Mouse (Mus musculus) intestine, embryonic 14.5 days (tissue): ENCODE data around the gene Dact2. TPM values are rescaled to one million over a fixed set of nuclear protein-coding genes. Genes with fewer than 3 reads are reported as not detected.
A peak's percentile ranks its signal among the peaks of the same experiment; 100 is the strongest.

Experiments
- ATAC-seq: fragments of 200-750 bp; cut with Nextera tagmentation; replicated peaks from 2 replicates; pipeline ENCODE4 v1.8.0; 2017; ENCODE audit warnings: low read depth, moderate number of reproducible peaks, moderate TSS enrichment, moderate library complexity; ENCODE audit not compliant: low FRiP score, low TSS enrichment
- DNase-seq: peaks from one replicate; pipeline ENCODE4 v3.0.0-alpha.2; 2018; ENCODE audit warnings: low spot score
- H3K27ac ChIP-seq: fragments of 300-500 bp; sonication (generic); 2 replicates; pipeline ENCODE4 v1.5.1; 2014; ENCODE audit warnings: low read depth, mild to moderate bottlenecking, control low read depth
- H3K27me3 ChIP-seq: fragments of 300-500 bp; sonication (generic); replicated peaks from 2 replicates; pipeline ENCODE4 v1.6.1; 2014; ENCODE audit warnings: low read length, control low read depth; ENCODE audit not compliant: control insufficient read depth, insufficient read depth
- H3K36me3 ChIP-seq: fragments of 300-500 bp; sonication (generic); 2 replicates; pipeline ENCODE4 v1.6.1; 2014; ENCODE audit warnings: low read length, control low read depth; ENCODE audit not compliant: control insufficient read depth, insufficient read depth
- H3K4me1 ChIP-seq: fragments of 300-500 bp; sonication (generic); replicated peaks from 2 replicates; pipeline ENCODE4 v1.6.1; 2014; ENCODE audit warnings: low read length, control low read depth, mixed read lengths; ENCODE audit not compliant: control insufficient read depth, insufficient read depth
- H3K4me2 ChIP-seq: fragments of 300-500 bp; sonication (generic); 2 replicates; pipeline ENCODE4 v1.6.1; 2014; ENCODE audit warnings: low read length
- H3K4me3 ChIP-seq: fragments of 300-500 bp; sonication (generic); 2 replicates; pipeline ENCODE4 v1.5.1; 2014; ENCODE audit warnings: low read depth, low read length, control low read depth, mixed read lengths
- H3K9ac ChIP-seq: fragments of 300-500 bp; sonication (generic); 2 replicates; pipeline ENCODE4 v1.6.1; 2014; ENCODE audit warnings: mild to moderate bottlenecking, low read length
- H3K9me3 ChIP-seq: fragments of 300-500 bp; sonication (generic); 2 replicates; pipeline ENCODE4 v1.6.1; 2016; ENCODE audit warnings: low read length, control low read depth; ENCODE audit not compliant: control insufficient read depth
- WGBS: fragments of 180-500 bp; shearing (Covaris S2); extraction: QIAGEN DNeasy Blood & Tissue Kit; methylation state at CpG from one replicate; pipeline ENCODE4 v1.1.7; 2014; 5-methylcytosine and 5-hydroxymethylcytosine counted together
- polyA plus RNA-seq: library from polyadenylated mRNA; unstranded; fragments of >200 nt; fragmentation: Nextera tagmentation; extraction: Ambion mirVana; gene quantifications from 2 replicates; pipeline ENCODE4 v1.2.1, GENCODE M21; 2014

Gene Dact2
- polyA plus RNA-seq, 1 experiment from 2014 or later = 10.8 TPM

- no peak overlapping the region for H3K9ac ChIP-seq
- H3K36me3 ChIP-seq = no peaks in the 10 kb centered on the region
- no peak overlapping the region for H3K4me2 ChIP-seq
- H3K27me3 ChIP-seq = no peaks in the 10 kb centered on the region
- ATAC-seq (no peak), DNase-seq (no peak)
- H3K27ac ChIP-seq = no peak overlapping the region
- H3K4me3 ChIP-seq = no peak overlapping the region
- H3K4me1 ChIP-seq = no peaks in the 10 kb centered on the region
- H3K9me3 ChIP-seq = no peaks in the 10 kb centered on the region
Measured at GRCm38 (mm10) chr17:14187096-14187495, 17.0 kb downstream of the Dact2 start.

GRCm38 (mm10) chr17:14186176-14186575 is 17.9 kb downstream of the Dact2 start:
- no peak overlapping the region for H3K4me2 ChIP-seq
- no peak overlapping the region for H3K4me3 ChIP-seq
- no peaks in the 10 kb centered on the region for H3K27me3 ChIP-seq
- no peaks in the 10 kb centered on the region for H3K9me3 ChIP-seq
- H3K36me3 ChIP-seq = no peaks in the 10 kb centered on the region
- WGBS = 88% methylated on average over 3 of the region's 3 CpGs
- no peak for DNase-seq
- no peak overlapping the region for H3K9ac ChIP-seq
- no peak for ATAC-seq
- H3K4me1 ChIP-seq = no peaks in the 10 kb centered on the region
- no peak overlapping the region for H3K27ac ChIP-seq

GRCm38 (mm10) chr17:14184192-14184814 is 19.8 kb downstream of the Dact2 start:
- H3K27me3 ChIP-seq = no peaks in the 10 kb centered on the region
- H3K36me3 ChIP-seq = no peaks in the 10 kb centered on the region
- no peak for DNase-seq
- H3K27ac ChIP-seq = no peak overlapping the region
- H3K4me1 ChIP-seq = 0 out of 2 replicates have a peak, but pooled peaks cover under 1% of the 10 kb centered on the region
- H3K9me3 ChIP-seq = no peaks in the 10 kb centered on the region
- 92% methylated on average over 4 of the region's 4 CpGs for WGBS
- H3K9ac ChIP-seq = no peak overlapping the region
- H3K4me3 ChIP-seq = no peak overlapping the region
- ATAC-seq = no peak
- H3K4me2 ChIP-seq = no peak overlapping the region

GRCm38 (mm10) chr17:14183717-14184116 is 20.4 kb downstream of the Dact2 start:
- WGBS = 87% methylated on average over 4 of the region's 4 CpGs
- H3K4me2 ChIP-seq = no peak overlapping the region
- H3K9ac ChIP-seq = no peak overlapping the region
- DNase-seq (no peak), ATAC-seq (no peak)
- H3K27me3 ChIP-seq = no peaks in the 10 kb centered on the region
- peaks cover 6% of the 10 kb centered on the region; the same call in 1 of the 2 replicates for H3K4me1 ChIP-seq
- H3K36me3 ChIP-seq = no peaks in the 10 kb centered on the region
- no peak overlapping the region for H3K4me3 ChIP-seq
- H3K27ac ChIP-seq = no peak overlapping the region
- no peaks in the 10 kb centered on the region for H3K9me3 ChIP-seq

- H3K27ac ChIP-seq = no peak overlapping the region
- no peak for DNase-seq
Measured at GRCm38 (mm10) chr17:14182860-14183259, 21.2 kb downstream of the Dact2 start.

GRCm38 (mm10) chr17:14178911-14179310 is 25.2 kb downstream of the Dact2 start:
- H3K4me3 ChIP-seq = no peak overlapping the region
- peak overlapping the region; percentile 40 for H3K27ac ChIP-seq
- H3K9ac ChIP-seq = no peak overlapping the region
- WGBS = 51% methylated on average over 4 of the region's 4 CpGs
- no peaks in the 10 kb centered on the region for H3K27me3 ChIP-seq
- H3K4me1 ChIP-seq = peaks cover 8% of the 10 kb centered on the region; the same call in 1 of the 2 replicates
- ATAC-seq (no peak; the same call in 1 of the 2 replicates), DNase-seq (no peak)
- no peak overlapping the region for H3K4me2 ChIP-seq
- H3K36me3 ChIP-seq = no peaks in the 10 kb centered on the region
- H3K9me3 ChIP-seq = no peaks in the 10 kb centered on the region

More at GRCm38 (mm10) chr17:14182860-14183259, 21.2 kb downstream of the Dact2 start:
- peaks cover 7% of the 10 kb centered on the region; the same call in 1 of the 2 replicates for H3K4me1 ChIP-seq
- H3K27me3 ChIP-seq = no peaks in the 10 kb centered on the region
- H3K9me3 ChIP-seq = no peaks in the 10 kb centered on the region
- no peak overlapping the region for H3K4me2 ChIP-seq
- no peak overlapping the region for H3K9ac ChIP-seq
- WGBS = 60% methylated on average over 3 of the region's 3 CpGs
- H3K4me3 ChIP-seq = no peak overlapping the region
- no peaks in the 10 kb centered on the region for H3K36me3 ChIP-seq
- ATAC-seq = no peak

GRCm38 (mm10) chr17:14178475-14178874 is 25.6 kb downstream of the Dact2 start:
- no peaks in the 10 kb centered on the region for H3K27me3 ChIP-seq
- H3K4me3 ChIP-seq = no peak overlapping the region
- H3K36me3 ChIP-seq = no peaks in the 10 kb centered on the region
- H3K27ac ChIP-seq = peak overlapping the region; percentile 40
- H3K4me2 ChIP-seq = no peak overlapping the region
- WGBS = 30% methylated on average over 4 of the region's 4 CpGs
- DNase-seq (no peak), ATAC-seq (peak; percentile 83)
- peaks cover 13% of the 10 kb centered on the region for H3K4me1 ChIP-seq
- H3K9me3 ChIP-seq = no peaks in the 10 kb centered on the region
- H3K9ac ChIP-seq = no peak overlapping the region

- Histone ChIP-seq H3K27me3 (no peaks in the 10 kb centered on the region), H3K4me2 (no peak overlapping the region), H3K36me3 (no peaks in the 10 kb centered on the region), H3K27ac (no peak overlapping the region; the same call in 1 of the 2 replicates), H3K9ac (no peak overlapping the region), H3K4me3 (no peak overlapping the region), H3K9me3 (no peaks in the 10 kb centered on the region), H3K4me1 (peaks cover 16% of the 10 kb centered on the region)
- ATAC-seq = peak; percentile 22; the same call in 1 of the 2 replicates
- DNase-seq = no peak
- 64% methylated on average over 5 of the region's 5 CpGs for WGBS
Measured at GRCm38 (mm10) chr17:14178049-14178448, 26.1 kb downstream of the Dact2 start.

GRCm38 (mm10) chr17:14177018-14177417 is 27.1 kb downstream of the Dact2 start:
- no peak overlapping the region for H3K4me2 ChIP-seq
- H3K4me3 ChIP-seq = no peak overlapping the region
- H3K4me1 ChIP-seq = peaks cover 26% of the 10 kb centered on the region
- H3K27me3 ChIP-seq = no peaks in the 10 kb centered on the region
- H3K9ac ChIP-seq = no peak overlapping the region
- H3K9me3 ChIP-seq = no peaks in the 10 kb centered on the region
- H3K27ac ChIP-seq = no peak overlapping the region
- 57% methylated on average over 5 of the region's 5 CpGs for WGBS
- H3K36me3 ChIP-seq = no peaks in the 10 kb centered on the region
- ATAC-seq (no peak), DNase-seq (no peak)
